Mouse (Mus musculus) megakaryocyte, embryonic 14.5 days (primary cell): ENCODE data around the gene Traf4.

Experiments used
- FLI1 ChIP-seq: IDR thresholded peaks from 2 replicates; pipeline ENCODE4 v1.6.1; 2012; ENCODE audit warnings: low read length, inconsistent platforms, mixed read lengths
- GATA1 ChIP-seq: IDR thresholded peaks from 3 replicates; pipeline ENCODE4 v1.6.1; 2012; ENCODE audit warnings: mixed read lengths, low read length, inconsistent platforms, borderline replicate concordance

- TF ChIP-seq GATA1 (no peak), FLI1 (no peak)
These were observed 49.3 kb downstream of the Traf4 start for GRCm38 (mm10) chr11:78116146-78116410.
